Mouse (Mus musculus): ENCODE data around the gene 4930563M21Rik. TPM values are rescaled to one million over a fixed set of nuclear protein-coding genes. Genes with fewer than 3 reads are reported as not detected.

4930563M21Rik gene
- polyA plus RNA-seq (2017; shearing (Covaris generic)): not detected

DNA sequence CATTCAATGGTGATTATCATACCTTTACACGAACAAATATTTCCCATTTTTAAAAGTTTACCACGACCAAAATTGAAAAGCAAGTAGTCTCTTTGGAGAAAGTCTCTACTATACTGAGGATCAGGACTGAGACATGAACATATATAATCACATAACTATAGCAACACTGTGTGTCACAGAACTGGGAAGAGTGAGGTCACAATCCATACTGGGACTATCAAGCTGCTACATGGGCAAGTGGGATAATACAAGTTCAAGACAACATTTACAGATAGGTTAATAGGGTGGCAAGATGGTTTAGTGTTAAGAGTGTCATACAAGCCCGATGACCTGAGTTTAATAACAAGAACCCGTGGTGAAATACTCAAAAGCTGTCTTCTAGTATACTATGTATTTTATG, at the start of gene 4930563M21Rik:
Gene 4930563M21Rik (minus strand): TSS at position 101 of the 400 bp plus-strand sequence.

DNA sequence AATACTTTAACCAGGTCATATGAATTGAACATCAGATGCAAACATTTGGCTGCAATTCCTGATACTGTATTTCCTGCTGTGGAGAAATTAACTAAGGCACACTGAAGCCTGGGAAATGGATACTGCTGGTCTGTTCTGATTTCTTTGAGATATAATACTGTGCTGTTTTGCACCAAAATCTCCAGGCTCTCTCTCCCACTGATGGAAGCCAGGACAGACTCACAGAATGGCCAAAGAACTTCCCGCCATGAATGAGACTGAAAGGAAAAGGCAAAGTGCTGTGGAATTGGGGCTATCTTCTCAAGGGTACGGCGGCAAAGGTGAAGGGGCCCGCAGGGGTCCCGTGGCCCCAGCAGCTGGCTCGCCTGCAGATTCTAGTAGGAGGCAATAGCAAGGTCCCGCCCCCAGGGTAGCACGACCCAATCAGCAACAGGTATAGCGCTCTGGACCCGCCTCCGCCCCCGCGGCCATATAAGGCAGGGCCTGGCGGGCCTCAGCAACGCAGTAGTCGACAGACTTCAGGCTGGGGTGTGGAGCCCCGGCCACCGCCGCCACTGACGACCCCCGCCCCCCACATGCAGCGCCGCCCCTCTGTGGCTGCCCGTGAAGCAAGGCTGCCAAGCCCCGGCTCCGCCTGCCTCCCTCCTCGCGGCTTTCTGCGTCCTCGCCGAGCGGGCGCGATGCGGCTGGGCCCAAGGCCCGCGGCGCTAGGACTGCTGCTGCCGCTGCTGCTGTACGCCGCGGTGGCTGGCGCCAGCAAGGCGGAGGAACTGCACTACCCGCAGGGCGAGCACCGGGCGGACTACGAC, 31.2 kb upstream of the 4930563M21Rik start, which contains the start of gene Rcn2:
Gene Rcn2 (plus strand): TSS at position 474 of the 809 bp plus-strand sequence.

GRCm38 (mm10) chr9:55937664-55938617, 72.4 kb downstream of the 4930563M21Rik start, which contains the start of gene Scaper:
TSS of gene Scaper (minus strand) at chr9:55938119.

Other genes starting within 250 kb of the 4930563M21Rik start
- gene Scaper, start 72.4 kb downstream of the 4930563M21Rik start, polyA plus RNA-seq (2017; shearing (Covaris generic)): 22.7 TPM
- 45.1 TPM for gene Rcn2, start 31.3 kb upstream of the 4930563M21Rik start, polyA plus RNA-seq (2017; shearing (Covaris generic))
- 173 TPM for gene Pstpip1, start 79.4 kb upstream of the 4930563M21Rik start, polyA plus RNA-seq (2017; shearing (Covaris generic))
- 84.5 TPM for gene Tspan3, start 154.9 kb upstream of the 4930563M21Rik start, polyA plus RNA-seq (2017; shearing (Covaris generic))